23 mouse cellular contexts compared by ENCODE assay signal in the genomic region with DNA sequence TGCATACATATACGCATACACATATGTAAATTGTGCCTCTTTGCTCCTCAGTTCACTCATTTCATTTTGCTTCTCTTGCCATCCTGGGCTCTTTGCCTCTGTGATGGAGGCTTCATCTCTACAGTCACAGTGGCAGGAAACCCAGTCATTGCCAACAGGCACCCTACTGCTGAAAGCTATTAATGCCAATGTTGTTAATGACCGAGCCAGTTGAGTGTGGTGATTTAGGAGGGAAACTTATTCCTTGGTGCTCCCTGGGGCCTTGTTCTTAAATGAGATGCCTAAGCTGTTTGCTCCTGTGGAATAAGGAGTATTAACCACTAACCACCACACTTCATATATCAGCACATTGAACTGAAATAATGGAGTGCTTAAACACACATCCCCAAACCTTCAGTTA.
DNase-seq lines count a peak whose midpoint lies in the region; ATAC-seq lines count a peak whose summit lies in the region.
"Had no signal": no experiment of that assay in that cellular context is flagged by ENCODE, and none has a peak within 500 bp of the region (broad histone marks: within the 10 kb centered on the region; RNA-seq: fewer than 3 reads in every experiment).

No protein-coding gene starts in this region.

- no peak for ATAC-seq in limb, embryonic 11.5 days (ENCODE audit: insufficient number of reproducible peaks, low FRiP score, low TSS enrichment, low read depth)
- ATAC-seq in neural tube, embryonic 13.5 days (ENCODE audit: low read depth): peak; percentile 67
- ATAC-seq: forebrain, postnatal 0 days; intestine, embryonic 16.5 days had no signal

- no peak overlapping the region for H3K4me2 ChIP-seq in limb, embryonic 11.5 days (ENCODE audit: low read depth, severe bottlenecking)
- H3K4me2 ChIP-seq in neural tube, embryonic 13.5 days: no peak overlapping the region
- H3K4me2 ChIP-seq: embryonic facial prominence, embryonic 12.5 days; heart, embryonic 13.5 days; hindbrain, embryonic 15.5 days; kidney, embryonic 15.5 days; midbrain, embryonic 12.5 days had no signal

- no peak overlapping the region for H3K27ac ChIP-seq in limb, embryonic 11.5 days (replicated peaks; ENCODE audit: low read depth, low read length)
- H3K27ac ChIP-seq in limb, embryonic 10.5 days: no peak overlapping the region
- no peak overlapping the region for H3K27ac ChIP-seq in neural tube, embryonic 13.5 days (replicated peaks)
- H3K27ac ChIP-seq: embryonic facial prominence, embryonic 12.5 days; heart, adult 2 months; heart, embryonic 13.5 days; hindbrain, embryonic 15.5 days; kidney, embryonic 15.5 days; left cerebral cortex, adult 2 months; midbrain, embryonic 12.5 days had no signal

- H3K9me3 ChIP-seq in limb, embryonic 11.5 days (ENCODE audit: control insufficient read depth, low read length): no peaks in the 10 kb centered on the region
- no peaks in the 10 kb centered on the region for H3K9me3 ChIP-seq in limb, embryonic 10.5 days (replicated peaks)
- no peaks in the 10 kb centered on the region for H3K9me3 ChIP-seq in neural tube, embryonic 13.5 days
- H3K9me3 ChIP-seq: embryonic facial prominence, embryonic 12.5 days; heart, embryonic 13.5 days; hindbrain, embryonic 15.5 days; kidney, embryonic 15.5 days; midbrain, embryonic 12.5 days had no signal

- H3K4me1 ChIP-seq in limb, embryonic 11.5 days (ENCODE audit: control insufficient read depth, insufficient read depth, low read length): no peaks in the 10 kb centered on the region
- H3K4me1 ChIP-seq in limb, embryonic 10.5 days: no peaks in the 10 kb centered on the region; the same call in 1 of the 2 replicates
- peaks cover 6% of the 10 kb centered on the region; the same call in 1 of the 2 replicates for H3K4me1 ChIP-seq in neural tube, embryonic 13.5 days (replicated peaks)
- H3K4me1 ChIP-seq: embryonic facial prominence, embryonic 12.5 days; heart, embryonic 13.5 days; hindbrain, embryonic 15.5 days; kidney, embryonic 15.5 days; midbrain, embryonic 12.5 days had no signal

- 49% methylated on average over 2 of the region's 2 CpGs for WGBS in limb, embryonic 11.5 days
- 77% methylated on average over 2 of the region's 2 CpGs for WGBS in limb, embryonic 10.5 days
- WGBS in neural tube, embryonic 13.5 days: 53% methylated on average over 2 of the region's 2 CpGs

- H3K36me3 ChIP-seq in limb, embryonic 11.5 days (ENCODE audit: control insufficient read depth, insufficient read depth, low read length): no peaks in the 10 kb centered on the region
- no peaks in the 10 kb centered on the region for H3K36me3 ChIP-seq in limb, embryonic 10.5 days
- H3K36me3 ChIP-seq in neural tube, embryonic 13.5 days: no peaks in the 10 kb centered on the region
- H3K36me3 ChIP-seq: embryonic facial prominence, embryonic 12.5 days; heart, embryonic 13.5 days; hindbrain, embryonic 15.5 days; kidney, embryonic 15.5 days; midbrain, embryonic 12.5 days had no signal

- no peaks in the 10 kb centered on the region for H3K27me3 ChIP-seq in limb, embryonic 11.5 days (ENCODE audit: control insufficient read depth, insufficient read depth, low read length)
- peaks cover 17% of the 10 kb centered on the region; the same call in 1 of the 2 replicates for H3K27me3 ChIP-seq in limb, embryonic 10.5 days (ENCODE audit: low read depth, poor library complexity, severe bottlenecking)
- H3K27me3 ChIP-seq in neural tube, embryonic 13.5 days: no peaks in the 10 kb centered on the region
- H3K27me3 ChIP-seq: embryonic facial prominence, embryonic 12.5 days; heart, embryonic 13.5 days; hindbrain, embryonic 15.5 days; kidney, embryonic 15.5 days; midbrain, embryonic 12.5 days had no signal

- H3K4me3 ChIP-seq in limb, embryonic 11.5 days (ENCODE audit: low read depth, low read length): no peak overlapping the region
- H3K4me3 ChIP-seq in limb, embryonic 10.5 days: no peak overlapping the region
- no peak overlapping the region for H3K4me3 ChIP-seq in neural tube, embryonic 13.5 days
- H3K4me3 ChIP-seq: embryonic facial prominence, embryonic 12.5 days; heart, adult 2 months; heart, embryonic 13.5 days; hindbrain, embryonic 15.5 days; kidney, embryonic 15.5 days; left cerebral cortex, adult 2 months; midbrain, embryonic 12.5 days had no signal

- DNase-seq in limb, embryonic 11.5 days (ENCODE audit: low spot score): peak; percentile 27
- DNase-seq in limb, embryonic 10.5 days (ENCODE audit: low spot score): no peak
- peak; percentile 55 to 69 for DNase-seq in cerebellum, adult 18-20 months
- peak; percentile 66 for DNase-seq in cerebellum, adult 9-11 months
- no peak for DNase-seq in ovary, adult 18-20 months (ENCODE audit: low spot score)
- no peak for DNase-seq in urinary bladder, adult 18-20 months (ENCODE audit: low spot score in 2 of 2)
- DNase-seq in kidney, adult 8-10 months: no peak
- DNase-seq: adrenal gland, adult 2 months; forebrain, postnatal 0 days; gastrocnemius, postnatal 25 days; heart, adult 2 months; heart, postnatal 14 days; layer of hippocampus, adult 9-11 months; lung, postnatal 14 days; right cerebral cortex, postnatal 25 days had no signal

- H3K9ac ChIP-seq in limb, embryonic 11.5 days (ENCODE audit: low read length): no peak overlapping the region
- no peak overlapping the region for H3K9ac ChIP-seq in neural tube, embryonic 13.5 days
- H3K9ac ChIP-seq: embryonic facial prominence, embryonic 12.5 days; forebrain, postnatal 0 days; heart, embryonic 13.5 days; hindbrain, embryonic 15.5 days; kidney, embryonic 15.5 days; midbrain, embryonic 12.5 days had no signal

Comparison
In these comparisons a context has a peak if more than half of its experiments do, and no peak if none do; other contexts are left out.
1. DNase-seq: peak in limb, embryonic 11.5 days (single experiment), cerebellum, adult 18-20 months (2 of 2) and cerebellum, adult 9-11 months (single experiment); none in limb, embryonic 10.5 days (single experiment), ovary, adult 18-20 months (single experiment), urinary bladder, adult 18-20 months (0 of 2) and kidney, adult 8-10 months (0 of 2).